Comparison of ENCODE assay signal across 25 mouse cellular contexts in the genomic region with DNA sequence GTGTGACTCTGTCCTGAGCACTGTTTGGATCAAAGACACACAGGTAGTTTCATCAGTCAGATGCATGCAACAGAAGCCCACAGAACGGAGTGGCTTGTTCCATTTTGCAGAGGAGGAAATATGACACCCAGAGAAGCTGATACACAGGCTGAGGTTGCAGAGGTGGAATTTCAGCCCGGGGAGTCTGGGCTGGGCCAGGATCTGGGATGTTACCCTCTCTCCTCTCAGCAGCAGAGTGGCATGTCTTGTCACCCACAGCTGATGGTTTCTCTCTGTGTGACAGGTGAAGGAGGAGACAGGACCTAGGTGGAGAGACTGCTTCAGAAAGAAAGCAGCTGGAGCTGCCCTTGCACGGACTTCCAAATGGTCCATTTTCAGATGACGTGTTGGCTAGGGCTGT.
A peak's percentile ranks its signal among the peaks of the same experiment; 100 is the strongest.
DNase-seq lines count a peak whose midpoint lies in the region; ATAC-seq lines count a peak whose summit lies in the region.
"Had no signal": no experiment of that assay in that cellular context is flagged by ENCODE, and none has a peak within 500 bp of the region (broad histone marks: within the 10 kb centered on the region; RNA-seq: fewer than 3 reads in every experiment).

No protein-coding gene starts in this region.

- DNase-seq in heart, adult 11 months = peak; percentile 64
- DNase-seq in heart, postnatal 10 days = no peak
- DNase-seq in kidney, postnatal 14 days = no peak
- peak; percentile 27 for DNase-seq in liver, embryonic 11.5 days (ENCODE audit: low spot score)
- peak; percentile 29 for DNase-seq in embryonic facial prominence, embryonic 14.5 days (ENCODE audit: low spot score)
- no peak for DNase-seq in thymus, postnatal 0 days (ENCODE audit: low spot score)
- DNase-seq: adrenal gland, adult 8-10 months; adrenal gland, postnatal 36 days; cerebellum, adult 18-20 months; cerebellum, adult 9-10 months; cerebellum, postnatal 14 days; forebrain, postnatal 0 days; gastrocnemius, adult 2 months; gastrocnemius, postnatal 14 days; heart, adult 18-20 months; heart, postnatal 4 days had no signal

- H3K4me1 ChIP-seq in kidney, embryonic 16.5 days (ENCODE audit: insufficient read depth, low read length) = peaks cover 25% of the 10 kb centered on the region
- no peaks in the 10 kb centered on the region for H3K4me1 ChIP-seq in liver, embryonic 11.5 days (replicated peaks; ENCODE audit: control insufficient read depth, insufficient read depth, low read length)
- no peaks in the 10 kb centered on the region for H3K4me1 ChIP-seq in liver, embryonic 12.5 days
- peaks cover 10% of the 10 kb centered on the region; the same call in 1 of the 2 replicates for H3K4me1 ChIP-seq in embryonic facial prominence, embryonic 14.5 days (ENCODE audit: control insufficient read depth, insufficient read depth, low read length)

- ATAC-seq in kidney, embryonic 16.5 days (ENCODE audit: low FRiP score, low TSS enrichment) = 0 out of 2 replicates have a peak, but pooled peaks have one; percentile 12
- no peak for ATAC-seq in liver, embryonic 11.5 days (replicated peaks; ENCODE audit: low FRiP score)
- ATAC-seq in liver, embryonic 12.5 days = no peak
- 0 out of 2 replicates have a peak, but pooled peaks have one; percentile 16 for ATAC-seq in embryonic facial prominence, embryonic 14.5 days (ENCODE audit: low read depth)
- ATAC-seq: activated CD4-positive, CD25-positive, alpha-beta regulatory T cell, adult 4 months; forebrain, embryonic 14.5 days; forebrain, postnatal 0 days; hindbrain, postnatal 0 days had no signal

- H3K9ac ChIP-seq in kidney, embryonic 16.5 days (replicated peaks; ENCODE audit: low read length) = no peak overlapping the region
- H3K9ac ChIP-seq in liver, embryonic 11.5 days (ENCODE audit: low read depth, low read length) = no peak overlapping the region
- no peak overlapping the region for H3K9ac ChIP-seq in liver, embryonic 12.5 days
- no peak overlapping the region for H3K9ac ChIP-seq in embryonic facial prominence, embryonic 14.5 days (ENCODE audit: low read depth, low read length)
- H3K9ac ChIP-seq: embryonic facial prominence, embryonic 13.5 days; forebrain, postnatal 0 days; heart, embryonic 12.5 days; heart, embryonic 15.5 days; hindbrain, embryonic 14.5 days had no signal

- H3K27ac ChIP-seq in kidney, embryonic 16.5 days (ENCODE audit: low read length) = no peak overlapping the region
- no peak overlapping the region for H3K27ac ChIP-seq in liver, embryonic 11.5 days (ENCODE audit: low read depth, low read length)
- H3K27ac ChIP-seq in liver, embryonic 12.5 days = no peak overlapping the region
- no peak overlapping the region for H3K27ac ChIP-seq in embryonic facial prominence, embryonic 14.5 days (replicated peaks; ENCODE audit: low read depth, low read length)
- H3K27ac ChIP-seq: embryonic facial prominence, embryonic 13.5 days; gastrocnemius, adult 2 months; heart, embryonic 15.5 days; hindbrain, embryonic 14.5 days; hindbrain, postnatal 0 days had no signal

- intact Hi-C loops in heart, postnatal 10 days (cut with DNase I) = no loop called here

- no peak overlapping the region for H3K4me2 ChIP-seq in kidney, embryonic 16.5 days (replicated peaks; ENCODE audit: low read depth, low read length)
- no peak overlapping the region for H3K4me2 ChIP-seq in liver, embryonic 11.5 days
- no peak overlapping the region for H3K4me2 ChIP-seq in liver, embryonic 12.5 days
- H3K4me2 ChIP-seq in embryonic facial prominence, embryonic 14.5 days (ENCODE audit: low read depth, low read length) = no peak overlapping the region
- H3K4me2 ChIP-seq: embryonic facial prominence, embryonic 13.5 days; heart, embryonic 12.5 days; heart, embryonic 15.5 days; hindbrain, embryonic 14.5 days had no signal

- WGBS in kidney, embryonic 16.5 days = 15% methylated on average over 4 of the region's 4 CpGs
- WGBS in liver, embryonic 11.5 days = 42% methylated on average over 4 of the region's 4 CpGs
- 52% methylated on average over 4 of the region's 4 CpGs for WGBS in liver, embryonic 12.5 days (ENCODE audit: insufficient replicate concordance)
- 34% methylated on average over 4 of the region's 4 CpGs for WGBS in embryonic facial prominence, embryonic 14.5 days

- H3K36me3 ChIP-seq in kidney, embryonic 16.5 days (ENCODE audit: insufficient read depth, low read length) = no peaks in the 10 kb centered on the region
- H3K36me3 ChIP-seq in liver, embryonic 11.5 days (ENCODE audit: control insufficient read depth, insufficient read depth, low read length) = no peaks in the 10 kb centered on the region
- no peaks in the 10 kb centered on the region for H3K36me3 ChIP-seq in liver, embryonic 12.5 days
- H3K36me3 ChIP-seq in embryonic facial prominence, embryonic 14.5 days (ENCODE audit: control insufficient read depth, insufficient read depth, low read length) = no peaks in the 10 kb centered on the region
- H3K36me3 ChIP-seq: embryonic facial prominence, embryonic 13.5 days; heart, embryonic 12.5 days; heart, embryonic 15.5 days had no signal

- H3K4me3 ChIP-seq in kidney, embryonic 16.5 days (ENCODE audit: low read length) = no peak overlapping the region
- H3K4me3 ChIP-seq in liver, embryonic 11.5 days (ENCODE audit: low read depth, low read length) = no peak overlapping the region
- no peak overlapping the region for H3K4me3 ChIP-seq in liver, embryonic 12.5 days
- no peak overlapping the region for H3K4me3 ChIP-seq in embryonic facial prominence, embryonic 14.5 days (ENCODE audit: low read depth, low read length)
- H3K4me3 ChIP-seq: embryonic facial prominence, embryonic 13.5 days; gastrocnemius, adult 2 months; heart, embryonic 12.5 days; heart, embryonic 15.5 days had no signal

- no peaks in the 10 kb centered on the region for H3K27me3 ChIP-seq in kidney, embryonic 16.5 days (ENCODE audit: insufficient read depth, low read length)
- no peaks in the 10 kb centered on the region for H3K27me3 ChIP-seq in liver, embryonic 11.5 days (replicated peaks; ENCODE audit: control insufficient read depth, insufficient read depth, low read length)
- no peaks in the 10 kb centered on the region for H3K27me3 ChIP-seq in liver, embryonic 12.5 days (replicated peaks)
- no peaks in the 10 kb centered on the region for H3K27me3 ChIP-seq in embryonic facial prominence, embryonic 14.5 days (replicated peaks; ENCODE audit: control insufficient read depth, insufficient read depth, low read length)
- H3K27me3 ChIP-seq: embryonic facial prominence, embryonic 13.5 days; heart, embryonic 12.5 days; heart, embryonic 15.5 days had no signal

- no peaks in the 10 kb centered on the region for H3K9me3 ChIP-seq in kidney, embryonic 16.5 days (ENCODE audit: low read length)
- H3K9me3 ChIP-seq in liver, embryonic 11.5 days (ENCODE audit: control insufficient read depth, low read length) = no peaks in the 10 kb centered on the region
- 0 out of 2 replicates have a peak, but pooled peaks cover 2% of the 10 kb centered on the region for H3K9me3 ChIP-seq in liver, embryonic 12.5 days (replicated peaks)
- no peaks in the 10 kb centered on the region for H3K9me3 ChIP-seq in embryonic facial prominence, embryonic 14.5 days (ENCODE audit: control insufficient read depth, low read length)
- H3K9me3 ChIP-seq: embryonic facial prominence, embryonic 13.5 days; heart, embryonic 15.5 days had no signal

Comparison
In these comparisons a context has a peak if more than half of its experiments do, and no peak if none do; other contexts are left out.
1. DNase-seq: peak in heart, adult 11 months (single experiment), liver, embryonic 11.5 days (single experiment) and embryonic facial prominence, embryonic 14.5 days (single experiment); none in heart, postnatal 10 days (0 of 2), kidney, postnatal 14 days (single experiment) and thymus, postnatal 0 days (single experiment).
2. ATAC-seq: peak in kidney, embryonic 16.5 days (single experiment) and embryonic facial prominence, embryonic 14.5 days (single experiment); none in liver, embryonic 11.5 days (single experiment) and liver, embryonic 12.5 days (single experiment).